Mouse (Mus musculus): ENCODE measurements around the gene Tmem212.

GRCm38 (mm10) chr3:27886578-27886977 lies 9.6 kb downstream of the Tmem212 start:
- no peak for TF ChIP-seq CTCF (IDR thresholded peaks at IDR 0.05; ENCODE audit: control insufficient read depth, insufficient read depth, insufficient read length)
- TF ChIP-seq CEBPB (IDR thresholded peaks at IDR 0.05; ENCODE audit: low read depth) = no peak
- no peak for TF ChIP-seq USF1 (IDR thresholded peaks at IDR 0.05; ENCODE audit: low read depth)

All from C2C12 (cell line).